Mouse (Mus musculus): ENCODE data around the gene Zbtb41. TPM values are rescaled to one million over a fixed set of nuclear protein-coding genes. Genes with fewer than 3 reads are reported as not detected.
"Not testable (repeated sequence)": the region's sequence is repeated elsewhere in the genome, so short reads cannot be mapped to it uniquely, and the experiment has no call there.

Gene Zbtb41
- polyA plus RNA-seq, 1 experiment from 2014 or later: 22.9 TPM

- peak overlapping the region; percentile 87 for H3K4me3 ChIP-seq
- H3K9ac ChIP-seq (replicated peaks): peak overlapping the region; percentile 94; the same call in 1 of the 2 replicates
- peaks cover 31% of the 10 kb centered on the region for H3K4me1 ChIP-seq
- peak; percentile 14; the same call in 1 of the 2 replicates for ATAC-seq (ENCODE audit: low FRiP score, low read depth)
- peak overlapping the region; percentile 94; the same call in 1 of the 2 replicates for H3K27ac ChIP-seq (replicated peaks)
- H3K27me3 ChIP-seq: no peaks in the 10 kb centered on the region
- no peaks in the 10 kb centered on the region for H3K9me3 ChIP-seq
- WGBS: 6% methylated on average over 8 of the region's 8 CpGs
- H3K4me2 ChIP-seq (replicated peaks): peak overlapping the region; percentile 72
- 0 out of 2 replicates have a peak, but pooled peaks cover 3% of the 10 kb centered on the region for H3K36me3 ChIP-seq
These were observed 590 bp upstream of the Zbtb41 start for GRCm38 (mm10) chr1:139421521-139421874.

DNA sequence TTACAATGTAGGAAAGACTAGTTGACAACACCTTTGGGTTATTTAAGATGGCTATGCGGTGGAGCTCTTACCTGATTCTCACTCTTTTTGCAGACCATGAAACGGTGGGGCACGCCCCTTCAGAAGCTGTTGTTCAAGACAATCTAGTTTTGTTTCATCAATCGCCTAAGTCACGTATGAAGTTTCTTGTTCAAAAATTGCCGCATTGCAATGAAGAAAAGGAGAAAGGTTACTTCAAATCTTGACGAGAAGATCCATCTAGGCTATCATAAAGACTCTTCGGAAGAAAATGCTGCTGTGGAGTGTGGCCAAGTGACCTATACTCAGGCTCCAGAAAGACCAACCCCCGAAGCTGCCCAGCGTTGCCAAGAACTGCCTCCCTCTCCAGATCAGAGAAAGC is 853 bp downstream of the Zbtb41 start:
- Histone ChIP-seq H3K4me1 (peaks cover 36% of the 10 kb centered on the region), H3K4me2 (replicated peaks) (peak overlapping the region; percentile 72), H3K9ac (replicated peaks) (peak overlapping the region; percentile 94), H3K9me3 (no peaks in the 10 kb centered on the region), H3K27ac (replicated peaks) (peak overlapping the region; percentile 94), H3K4me3 (peak overlapping the region; percentile 87), H3K36me3 (0 out of 2 replicates have a peak, but pooled peaks cover 3% of the 10 kb centered on the region), H3K27me3 (no peaks in the 10 kb centered on the region)
- 34% methylated on average over 10 of the region's 10 CpGs for WGBS
- ATAC-seq (ENCODE audit: low FRiP score, low read depth): no peak

DNA sequence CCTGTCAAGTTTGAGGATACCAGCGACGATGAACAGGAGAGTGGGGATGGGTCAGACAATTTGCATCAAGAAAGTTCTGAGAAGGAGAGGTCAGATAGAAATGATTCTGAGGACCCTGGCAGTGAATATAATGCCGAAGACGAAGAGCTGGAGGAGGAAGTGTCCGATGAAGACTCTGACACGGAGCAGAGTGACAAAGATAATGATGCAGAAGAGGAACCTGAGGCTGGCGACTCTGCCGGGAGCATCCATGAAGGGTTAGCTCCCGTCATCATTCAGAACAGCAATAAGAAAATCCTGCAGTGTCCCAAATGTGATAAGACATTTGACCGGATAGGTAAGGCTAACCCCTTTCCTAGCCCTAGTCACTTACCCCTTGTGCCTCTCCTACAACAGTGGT is 1.8 kb downstream of the Zbtb41 start:
- Histone ChIP-seq H3K9ac (replicated peaks) (peak overlapping the region; percentile 94), H3K27ac (replicated peaks) (no peak overlapping the region), H3K4me3 (peak overlapping the region; percentile 87), H3K4me1 (peaks cover 36% of the 10 kb centered on the region), H3K4me2 (replicated peaks) (peak overlapping the region; percentile 72), H3K9me3 (no peaks in the 10 kb centered on the region), H3K27me3 (no peaks in the 10 kb centered on the region), H3K36me3 (peaks cover 4% of the 10 kb centered on the region)
- ATAC-seq (ENCODE audit: low FRiP score, low read depth): no peak
- 65% methylated on average over 10 of the region's 10 CpGs for WGBS

DNA sequence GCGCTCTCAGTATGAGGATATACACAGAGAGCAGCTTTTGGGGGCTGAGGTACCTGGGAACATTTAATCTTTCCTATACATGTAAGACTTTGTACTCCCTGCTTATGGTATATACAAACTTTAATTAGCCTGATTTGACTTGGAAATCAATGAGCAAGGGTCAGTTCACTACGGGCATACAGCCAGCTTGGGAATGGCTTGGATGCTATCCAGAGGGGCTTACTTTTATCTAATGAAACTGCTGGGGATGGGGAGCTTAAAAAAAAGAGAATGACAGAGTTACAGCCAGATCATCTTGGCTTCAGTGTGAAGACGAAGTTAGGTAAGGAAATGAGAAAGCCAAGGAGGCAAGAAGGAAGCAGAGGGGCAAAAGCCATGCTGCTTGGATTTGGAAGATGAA is 2.9 kb downstream of the Zbtb41 start:
- H3K4me1 ChIP-seq: peaks cover 36% of the 10 kb centered on the region
- no peak for ATAC-seq (ENCODE audit: low FRiP score, low read depth)
- H3K4me2 ChIP-seq (replicated peaks): peak overlapping the region; percentile 63
- WGBS: 34% methylated on average over 3 of the region's 3 CpGs
- no peaks in the 10 kb centered on the region for H3K9me3 ChIP-seq
- H3K4me3 ChIP-seq: peak overlapping the region; percentile 41
- H3K27ac ChIP-seq (replicated peaks): 0 out of 2 replicates have a peak overlapping the region, but pooled peaks have one; percentile 39
- peaks cover 10% of the 10 kb centered on the region for H3K36me3 ChIP-seq
- H3K27me3 ChIP-seq: no peaks in the 10 kb centered on the region
- peak overlapping the region; percentile 44; the same call in 1 of the 2 replicates for H3K9ac ChIP-seq (replicated peaks)

GRCm38 (mm10) chr1:139438373-139438772 is 16.3 kb downstream of the Zbtb41 start:
- ATAC-seq (ENCODE audit: low FRiP score, low read depth): peak; percentile 58; the same call in 1 of the 2 replicates
- H3K9ac ChIP-seq (replicated peaks): no peak overlapping the region
- H3K9me3 ChIP-seq: no peaks in the 10 kb centered on the region
- H3K27me3 ChIP-seq: no peaks in the 10 kb centered on the region
- no peaks in the 10 kb centered on the region for H3K4me1 ChIP-seq
- peaks cover 39% of the 10 kb centered on the region for H3K36me3 ChIP-seq
- H3K4me2 ChIP-seq (replicated peaks): no peak overlapping the region
- no peak overlapping the region for H3K27ac ChIP-seq (replicated peaks)
- H3K4me3 ChIP-seq: no peak overlapping the region

- WGBS: 90% methylated on average over 9 of the region's 9 CpGs
These were observed 21.0 kb downstream of the Zbtb41 start for GRCm38 (mm10) chr1:139443103-139443502.

DNA sequence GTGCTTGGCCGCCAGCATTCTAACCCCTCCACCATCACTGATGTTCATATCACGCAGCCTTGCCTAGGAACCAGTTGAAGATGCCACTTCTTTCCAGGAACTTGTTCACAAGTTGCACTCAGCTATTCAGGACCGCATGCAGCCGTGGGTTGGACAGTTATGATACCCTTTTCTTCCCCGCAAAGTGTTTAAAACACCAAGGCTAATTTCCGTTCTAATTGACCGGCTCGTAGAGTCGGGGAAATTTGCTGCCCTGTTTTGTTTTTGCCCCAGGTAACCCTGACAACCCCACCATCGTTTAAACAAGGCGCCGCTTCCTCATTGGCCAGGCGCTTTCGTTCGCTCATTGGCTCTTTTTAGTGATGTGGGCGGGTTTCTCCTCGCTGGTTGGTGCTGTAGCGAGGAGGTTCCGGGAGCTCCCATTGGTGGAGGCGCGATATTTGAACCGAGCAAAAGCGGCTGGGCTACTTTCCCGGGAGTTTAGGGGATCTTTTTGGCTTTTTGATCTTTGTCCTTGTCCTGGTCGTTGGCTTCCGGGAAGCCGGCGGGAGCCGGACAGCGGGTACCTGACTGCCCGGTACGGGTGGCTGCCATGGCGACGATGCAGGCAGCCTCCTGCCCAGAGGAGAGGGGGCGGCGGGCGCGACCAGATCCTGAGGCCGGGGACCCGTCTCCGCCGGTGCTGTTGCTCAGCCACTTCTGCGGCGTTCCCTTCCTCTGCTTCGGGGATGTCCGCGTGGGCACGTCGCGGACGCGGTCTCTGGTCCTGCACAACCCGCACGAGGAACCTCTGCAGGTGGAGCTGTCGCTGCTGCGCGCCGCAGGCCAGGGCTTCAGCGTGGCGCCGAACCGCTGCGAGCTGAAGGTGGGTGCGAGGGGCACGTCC is 32.5 kb downstream of the Zbtb41 start, which contains the start of gene Aspm:
Gene Aspm (plus strand): TSS at position 433 of the 886 bp plus-strand sequence.
- Histone ChIP-seq H3K36me3 (peaks cover 11% of the 10 kb centered on the region), H3K27ac (replicated peaks) (peak within 1 kb of the TSS; percentile 68; the same call in 1 of the 2 replicates), H3K9me3 (no peaks in the 10 kb centered on the region), H3K4me3 (peak within 1 kb of the TSS; percentile 87), H3K27me3 (no peaks in the 10 kb centered on the region), H3K4me2 (replicated peaks) (peak within 1 kb of the TSS; percentile 94), H3K9ac (replicated peaks) (peak within 1 kb of the TSS; percentile 73), H3K4me1 (peaks cover 18% of the 10 kb centered on the region)
- WGBS: under 1% methylated on average over 58 of the region's 65 CpGs
- peak; percentile 99 for ATAC-seq (ENCODE audit: low FRiP score, low read depth)

More at GRCm38 (mm10) chr1:139443103-139443502, 21.0 kb downstream of the Zbtb41 start:
- H3K9me3 ChIP-seq; H3K4me3 ChIP-seq; H3K4me2 ChIP-seq (replicated peaks); H3K27me3 ChIP-seq; H3K9ac ChIP-seq (replicated peaks); H3K4me1 ChIP-seq; H3K27ac ChIP-seq (replicated peaks); ATAC-seq (ENCODE audit: low FRiP score, low read depth): not testable (repeated sequence)
- H3K36me3 ChIP-seq: peaks cover 30% of the 10 kb centered on the region

DNA sequence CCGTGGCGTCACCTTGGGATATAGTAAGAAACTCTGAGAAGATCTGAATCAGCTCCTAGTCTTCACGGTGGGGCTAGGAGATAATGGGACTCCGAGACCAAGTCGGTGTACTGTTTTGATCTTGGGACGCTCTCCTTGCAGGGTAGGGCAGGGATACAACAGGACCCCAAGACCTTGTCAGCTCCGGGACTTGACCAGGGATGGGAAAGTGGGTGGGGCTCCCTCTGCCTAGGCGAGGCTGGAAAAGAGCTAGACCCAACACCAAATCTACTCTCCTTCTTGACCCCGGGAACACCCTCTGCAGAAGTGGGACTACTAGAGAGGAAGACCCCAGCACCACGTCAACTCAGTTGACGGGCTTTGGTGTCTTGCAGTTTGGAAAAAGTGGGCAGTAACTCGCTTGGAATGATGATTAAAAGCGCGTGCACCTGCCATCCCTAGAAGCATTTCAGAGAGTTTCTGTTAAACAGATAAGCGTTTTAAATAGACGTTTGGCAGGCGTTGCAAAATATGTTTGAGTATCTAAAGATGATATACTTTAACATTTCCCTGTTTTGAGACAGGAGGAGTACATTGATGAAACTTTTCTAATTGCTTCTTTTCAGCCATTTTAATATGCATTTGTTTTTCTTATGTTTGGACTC is 33.3 kb downstream of the Zbtb41 start:
- Histone ChIP-seq H3K4me3 (peak overlapping the region; percentile 87), H3K9me3 (no peaks in the 10 kb centered on the region), H3K9ac (replicated peaks) (peak overlapping the region; percentile 73), H3K36me3 (peaks cover 11% of the 10 kb centered on the region), H3K27ac (replicated peaks) (no peak overlapping the region; the same call in 1 of the 2 replicates), H3K4me1 (peaks cover 20% of the 10 kb centered on the region), H3K4me2 (replicated peaks) (peak overlapping the region; percentile 94), H3K27me3 (no peaks in the 10 kb centered on the region)
- peak; percentile 52 for ATAC-seq (ENCODE audit: low FRiP score, low read depth)
- WGBS: 4% methylated on average over 17 of the region's 17 CpGs

DNA sequence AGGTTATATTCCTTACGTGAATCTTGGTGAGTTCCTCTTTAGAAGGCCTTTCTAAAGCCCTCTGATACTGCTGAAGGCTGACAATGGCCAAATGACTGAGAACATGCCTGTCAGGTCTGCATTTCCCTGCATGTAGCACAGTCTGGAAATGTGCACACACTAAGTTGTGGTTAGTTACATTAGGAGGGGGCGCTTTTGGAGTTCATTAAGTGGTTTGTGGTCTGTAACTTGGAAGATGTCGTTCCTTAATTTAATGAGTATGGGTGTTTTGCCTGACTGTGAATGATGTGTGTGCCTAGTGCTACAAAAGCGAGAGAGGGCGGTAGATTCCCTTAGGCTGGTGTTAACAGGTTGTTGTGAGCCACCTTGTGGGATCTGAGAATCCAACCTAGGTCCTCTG is 38.7 kb downstream of the Zbtb41 start:
- Histone ChIP-seq H3K9me3 (no peaks in the 10 kb centered on the region), H3K27ac (replicated peaks) (no peak overlapping the region), H3K9ac (replicated peaks) (no peak overlapping the region; the same call in 1 of the 2 replicates), H3K4me3 (no peak overlapping the region), H3K4me1 (peaks cover 15% of the 10 kb centered on the region), H3K36me3 (peaks cover 46% of the 10 kb centered on the region), H3K4me2 (replicated peaks) (peak overlapping the region; percentile 5; the same call in 1 of the 2 replicates), H3K27me3 (no peaks in the 10 kb centered on the region)
- ATAC-seq (ENCODE audit: low FRiP score, low read depth): no peak
- WGBS: 93% methylated on average over 5 of the region's 5 CpGs

DNA sequence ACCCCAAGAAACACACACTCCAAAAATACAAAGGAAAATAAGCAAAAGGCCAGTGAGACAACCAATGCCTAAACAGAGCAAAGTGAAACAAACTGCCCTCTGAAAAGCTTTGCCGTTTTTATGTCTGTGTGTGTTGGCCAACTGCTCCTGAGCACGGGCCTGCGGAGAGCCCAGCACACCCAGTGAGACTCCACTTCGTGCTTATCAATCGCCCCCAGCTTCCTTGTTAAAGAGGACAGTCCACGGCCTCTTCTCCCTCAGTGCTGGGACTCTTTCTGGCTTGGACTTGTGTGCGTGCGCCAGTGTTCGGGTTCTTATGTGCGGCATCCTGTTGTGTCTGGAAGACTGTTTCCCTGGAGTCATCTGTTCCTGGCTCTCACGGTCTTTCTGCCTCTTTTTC is 43.8 kb downstream of the Zbtb41 start:
- no peak for ATAC-seq (ENCODE audit: low FRiP score, low read depth)
- H3K4me3 ChIP-seq: no peak overlapping the region

DNA sequence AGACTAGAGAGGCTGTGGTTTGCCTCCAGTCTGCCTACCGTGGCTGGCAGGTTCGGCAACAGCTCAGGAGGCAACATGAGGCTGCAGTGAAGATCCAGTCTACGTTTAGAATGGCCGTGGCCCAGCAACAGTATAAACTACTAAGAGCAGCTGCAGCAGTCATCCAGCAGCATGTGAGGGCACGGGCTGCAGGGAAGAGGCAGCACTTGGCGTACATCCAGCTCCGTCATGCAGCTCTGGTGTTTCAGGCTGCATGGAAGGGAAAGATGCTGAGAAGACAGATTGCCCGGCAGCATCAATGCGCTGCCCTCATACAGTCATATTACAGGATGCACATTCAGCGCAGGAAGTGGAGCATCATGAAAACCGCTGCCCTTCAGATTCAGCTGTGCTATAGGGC is 56.8 kb downstream of the Zbtb41 start:
- Histone ChIP-seq H3K27me3 (no peaks in the 10 kb centered on the region), H3K27ac (replicated peaks) (no peak overlapping the region), H3K36me3 (peaks cover 81% of the 10 kb centered on the region), H3K9ac (replicated peaks) (no peak overlapping the region), H3K9me3 (no peaks in the 10 kb centered on the region), H3K4me3 (no peak overlapping the region), H3K4me1 (no peaks in the 10 kb centered on the region), H3K4me2 (replicated peaks) (no peak overlapping the region)
- ATAC-seq (ENCODE audit: low FRiP score, low read depth): no peak
- 93% methylated on average over 11 of the region's 11 CpGs for WGBS

More for the DNA sequence above, 43.8 kb downstream of the Zbtb41 start:
- Histone ChIP-seq H3K36me3 (peaks cover 67% of the 10 kb centered on the region), H3K4me1 (peaks cover 1% of the 10 kb centered on the region; the same call in 1 of the 2 replicates), H3K27ac (replicated peaks) (no peak overlapping the region), H3K27me3 (no peaks in the 10 kb centered on the region), H3K4me2 (replicated peaks) (no peak overlapping the region), H3K9ac (replicated peaks) (no peak overlapping the region), H3K9me3 (no peaks in the 10 kb centered on the region)
- WGBS: 94% methylated on average over 11 of the region's 11 CpGs

DNA sequence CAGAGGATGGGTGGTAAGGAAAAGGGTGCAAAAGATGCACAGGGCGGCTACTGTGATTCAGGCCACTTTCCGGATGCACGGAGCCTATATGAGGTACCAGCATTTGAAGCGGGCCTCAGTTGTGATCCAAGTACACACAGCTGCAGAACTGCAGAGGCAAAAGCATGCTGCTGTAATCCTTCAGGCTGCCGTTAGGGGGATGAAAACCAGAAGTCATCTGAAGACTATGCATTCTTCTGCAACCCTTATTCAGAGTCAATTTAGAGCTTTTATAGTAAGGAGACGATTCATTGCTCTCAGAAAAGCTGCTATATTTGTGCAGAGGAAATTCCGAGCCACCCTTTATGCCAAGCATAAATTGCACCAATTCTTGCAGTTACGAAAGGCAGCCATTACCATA is 58.2 kb downstream of the Zbtb41 start:
- no peaks in the 10 kb centered on the region for H3K27me3 ChIP-seq
- no peak overlapping the region for H3K9ac ChIP-seq (replicated peaks)
- WGBS: 96% methylated on average over 8 of the region's 8 CpGs
- no peaks in the 10 kb centered on the region for H3K9me3 ChIP-seq
- no peaks in the 10 kb centered on the region for H3K4me1 ChIP-seq
- peaks cover 78% of the 10 kb centered on the region for H3K36me3 ChIP-seq
- no peak overlapping the region for H3K4me3 ChIP-seq
- H3K27ac ChIP-seq (replicated peaks): no peak overlapping the region
- ATAC-seq (ENCODE audit: low FRiP score, low read depth): no peak
- H3K4me2 ChIP-seq (replicated peaks): no peak overlapping the region
